ENCODE assay signal across 9 mouse cellular contexts in genomic region chr14:100459601-100460290, GRCm38 (mm10).
DNase-seq lines count a peak whose midpoint lies in the region; ATAC-seq and TF ChIP-seq lines count a peak whose summit lies in the region.
"Had no signal": no experiment of that assay in that cellular context is flagged by ENCODE, and none has a peak within 500 bp of the region (broad histone marks: within the 10 kb centered on the region; RNA-seq: fewer than 3 reads in every experiment).

No protein-coding gene starts in this region.

- peaks cover 6% of the 10 kb centered on the region for H3K4me1 ChIP-seq in liver, adult 2 months (ENCODE audit: control insufficient read depth, insufficient read depth, low read length)
- H3K4me1 ChIP-seq in liver, embryonic 12.5 days = peaks cover 3% of the 10 kb centered on the region; the same call in 1 of the 2 replicates
- peaks cover 34% of the 10 kb centered on the region for H3K4me1 ChIP-seq in embryonic facial prominence, embryonic 12.5 days
- H3K4me1 ChIP-seq: liver, embryonic 15.5 days had no signal

- H3K9ac ChIP-seq in liver, adult 2 months (ENCODE audit: low read depth, low read length) = no peak overlapping the region
- H3K9ac ChIP-seq in liver, embryonic 12.5 days = no peak overlapping the region
- no peak overlapping the region for H3K9ac ChIP-seq in embryonic facial prominence, embryonic 12.5 days
- H3K9ac ChIP-seq: liver, embryonic 15.5 days had no signal

- no peaks in the 10 kb centered on the region for H3K79me2 ChIP-seq in liver, adult 2 months (ENCODE audit: control insufficient read depth, insufficient read depth, low read length)

- DNase-seq in liver, adult 2 months (ENCODE audit: extremely low read depth, low read depth, low spot score) = peak; percentile 36
- DNase-seq in kidney, adult 18-20 months = peak; percentile 21
- peak; percentile 33 for DNase-seq in neural tube, embryonic 10.5 days (ENCODE audit: extremely low spot score, low spot score)
- DNase-seq in right cerebral cortex, adult 2 months (ENCODE audit: low spot score in 2 of 2) = no peak
- DNase-seq in layer of hippocampus, adult 8-10 months (ENCODE audit: low spot score in 2 of 2) = no peak
- no peak for DNase-seq in left cerebral cortex, adult 18-20 months (ENCODE audit: low spot score in 2 of 2)

- no peak for ATAC-seq in liver, embryonic 12.5 days
- no peak for ATAC-seq in embryonic facial prominence, embryonic 12.5 days (ENCODE audit: insufficient number of reproducible peaks, insufficient read depth, low FRiP score, low TSS enrichment)

- no peak for TF ChIP-seq POLR2A in liver, adult 2 months (IDR thresholded peaks at IDR 0.05; ENCODE audit: extremely low read depth, insufficient read depth, low read length)

- H3K36me3 ChIP-seq in liver, adult 2 months (ENCODE audit: control insufficient read depth, insufficient read depth, low read length) = no peaks in the 10 kb centered on the region
- no peaks in the 10 kb centered on the region for H3K36me3 ChIP-seq in liver, embryonic 12.5 days
- no peaks in the 10 kb centered on the region for H3K36me3 ChIP-seq in embryonic facial prominence, embryonic 12.5 days
- H3K36me3 ChIP-seq: liver, embryonic 15.5 days had no signal

- H3K27ac ChIP-seq in liver, adult 2 months (replicated peaks; ENCODE audit: insufficient read depth, low read depth, low read length) = no peak overlapping the region; the same call in 1 of the 2 replicates
- no peak overlapping the region for H3K27ac ChIP-seq in liver, embryonic 12.5 days
- peak overlapping the region; percentile 77 for H3K27ac ChIP-seq in embryonic facial prominence, embryonic 12.5 days
- H3K27ac ChIP-seq: liver, embryonic 15.5 days had no signal

- 36% methylated on average over 8 of the region's 8 CpGs for WGBS in liver, adult 2 months
- WGBS in liver, embryonic 12.5 days (ENCODE audit: insufficient replicate concordance) = 41% methylated on average over 8 of the region's 8 CpGs
- 19% methylated on average over 8 of the region's 8 CpGs for WGBS in embryonic facial prominence, embryonic 12.5 days

- no peak overlapping the region for H3K4me2 ChIP-seq in liver, embryonic 12.5 days
- peak overlapping the region; percentile 33 for H3K4me2 ChIP-seq in embryonic facial prominence, embryonic 12.5 days (replicated peaks)
- H3K4me2 ChIP-seq: liver, embryonic 15.5 days had no signal

- H3K9me3 ChIP-seq in liver, embryonic 12.5 days (replicated peaks) = no peaks in the 10 kb centered on the region
- no peaks in the 10 kb centered on the region for H3K9me3 ChIP-seq in embryonic facial prominence, embryonic 12.5 days
- H3K9me3 ChIP-seq: liver, embryonic 15.5 days had no signal

- TF ChIP-seq CTCF in liver, adult 2 months (IDR thresholded peaks at IDR 0.05; ENCODE audit: low read depth, low read length) = no peak

- no peaks in the 10 kb centered on the region for H3K27me3 ChIP-seq in liver, adult 2 months (ENCODE audit: control insufficient read depth, insufficient read depth, low read length)
- no peaks in the 10 kb centered on the region for H3K27me3 ChIP-seq in liver, embryonic 12.5 days (replicated peaks)
- H3K27me3 ChIP-seq in embryonic facial prominence, embryonic 12.5 days = no peaks in the 10 kb centered on the region
- H3K27me3 ChIP-seq: liver, embryonic 15.5 days had no signal

- no peak overlapping the region for H3K4me3 ChIP-seq in liver, adult 2 months (ENCODE audit: insufficient read depth, low read depth, low read length)
- H3K4me3 ChIP-seq in liver, embryonic 12.5 days = no peak overlapping the region
- H3K4me3 ChIP-seq in embryonic facial prominence, embryonic 12.5 days = peak overlapping the region; percentile 1; the same call in 1 of the 2 replicates
- H3K4me3 ChIP-seq: liver, embryonic 15.5 days had no signal

Comparison
In these comparisons a context has a peak if more than half of its experiments do, and no peak if none do; other contexts are left out.
1. DNase-seq: peak in liver, adult 2 months (single experiment), kidney, adult 18-20 months (single experiment) and neural tube, embryonic 10.5 days (single experiment); none in right cerebral cortex, adult 2 months (0 of 2), layer of hippocampus, adult 8-10 months (0 of 2) and left cerebral cortex, adult 18-20 months (0 of 2).